Mouse (Mus musculus): Measurements from ENCODE around the gene Cav1. TPM values are rescaled to one million over a fixed set of nuclear protein-coding genes. Genes with fewer than 3 reads are reported as not detected.

Cav1 gene
- polyA plus RNA-seq, 1 experiment from 2014 or later, result 201 TPM

GRCm38 (mm10) chr6:17327216-17327615 lies 21.1 kb downstream of the Cav1 start:
- Histone ChIP-seq H3K4me2 (replicated peaks) (no peak overlapping the region), H3K4me1 (replicated peaks) (peaks cover 3% of the 10 kb centered on the region; the same call in 1 of the 2 replicates), H3K4me3 (replicated peaks) (no peak overlapping the region), H3K9me3 (no peaks in the 10 kb centered on the region), H3K9ac (no peak overlapping the region), H3K27ac (no peak overlapping the region), H3K36me3 (no peaks in the 10 kb centered on the region), H3K27me3 (replicated peaks) (no peaks in the 10 kb centered on the region)
- WGBS, result 36% methylated on average over 11 of the region's 11 CpGs
- ATAC-seq, result no peak

GRCm38 (mm10) chr6:17329801-17330200 lies 23.7 kb downstream of the Cav1 start:
- Histone ChIP-seq H3K27me3 (replicated peaks) (no peaks in the 10 kb centered on the region), H3K9me3 (no peaks in the 10 kb centered on the region), H3K27ac (no peak overlapping the region), H3K36me3 (no peaks in the 10 kb centered on the region), H3K4me2 (replicated peaks) (no peak overlapping the region), H3K4me1 (replicated peaks) (peaks cover 3% of the 10 kb centered on the region; the same call in 1 of the 2 replicates), H3K9ac (no peak overlapping the region), H3K4me3 (replicated peaks) (no peak overlapping the region)
- no peak for ATAC-seq
- WGBS, result 59% methylated on average over 3 of the region's 3 CpGs

GRCm38 (mm10) chr6:17337724-17338123 lies 31.6 kb downstream of the Cav1 start:
- H3K4me1 ChIP-seq (replicated peaks), result no peaks in the 10 kb centered on the region
- no peak overlapping the region for H3K27ac ChIP-seq
- H3K9ac ChIP-seq, result no peak overlapping the region
- no peak overlapping the region for H3K4me2 ChIP-seq (replicated peaks)
- H3K27me3 ChIP-seq (replicated peaks), result no peaks in the 10 kb centered on the region
- H3K36me3 ChIP-seq, result no peaks in the 10 kb centered on the region
- 95% methylated on average over 2 of the region's 2 CpGs for WGBS
- no peaks in the 10 kb centered on the region for H3K9me3 ChIP-seq
- no peak for ATAC-seq
- no peak overlapping the region for H3K4me3 ChIP-seq (replicated peaks)

GRCm38 (mm10) chr6:17340406-17340805 lies 34.3 kb downstream of the Cav1 start:
- H3K9me3 ChIP-seq, result no peaks in the 10 kb centered on the region
- ATAC-seq, result no peak
- 17% methylated on average over 2 of the region's 2 CpGs for WGBS
- no peak overlapping the region for H3K4me2 ChIP-seq (replicated peaks)
- no peaks in the 10 kb centered on the region for H3K4me1 ChIP-seq (replicated peaks)
- H3K9ac ChIP-seq, result no peak overlapping the region
- H3K27me3 ChIP-seq (replicated peaks), result no peaks in the 10 kb centered on the region
- no peaks in the 10 kb centered on the region for H3K36me3 ChIP-seq
- no peak overlapping the region for H3K27ac ChIP-seq
- no peak overlapping the region for H3K4me3 ChIP-seq (replicated peaks)

GRCm38 (mm10) chr6:17348011-17348410 lies 41.9 kb downstream of the Cav1 start:
- H3K4me3 ChIP-seq (replicated peaks), result no peak overlapping the region
- H3K27ac ChIP-seq, result no peak overlapping the region
- H3K4me1 ChIP-seq (replicated peaks), result no peaks in the 10 kb centered on the region
- WGBS, result 77% methylated on average over 3 of the region's 3 CpGs
- H3K9me3 ChIP-seq, result no peaks in the 10 kb centered on the region
- no peaks in the 10 kb centered on the region for H3K27me3 ChIP-seq (replicated peaks)
- no peak for ATAC-seq
- H3K9ac ChIP-seq, result no peak overlapping the region
- H3K4me2 ChIP-seq (replicated peaks), result no peak overlapping the region
- H3K36me3 ChIP-seq, result no peaks in the 10 kb centered on the region

- Histone ChIP-seq H3K27ac (no peak overlapping the region), H3K4me3 (replicated peaks) (no peak overlapping the region), H3K36me3 (no peaks in the 10 kb centered on the region), H3K27me3 (replicated peaks) (no peaks in the 10 kb centered on the region), H3K4me1 (replicated peaks) (no peaks in the 10 kb centered on the region), H3K9me3 (no peaks in the 10 kb centered on the region), H3K9ac (no peak overlapping the region), H3K4me2 (replicated peaks) (no peak overlapping the region)
- ATAC-seq, result no peak
- 86% methylated on average over 5 of the region's 5 CpGs for WGBS
Observed at GRCm38 (mm10) chr6:17350803-17351202, 44.7 kb downstream of the Cav1 start.

GRCm38 (mm10) chr6:17358896-17359690 lies 53.0 kb downstream of the Cav1 start:
- no peak overlapping the region for H3K9ac ChIP-seq
- H3K9me3 ChIP-seq, result no peaks in the 10 kb centered on the region
- WGBS, result 19% methylated on average over 6 of the region's 6 CpGs
- H3K4me3 ChIP-seq (replicated peaks), result no peak overlapping the region
- no peak overlapping the region for H3K4me2 ChIP-seq (replicated peaks)
- no peaks in the 10 kb centered on the region for H3K36me3 ChIP-seq
- H3K27me3 ChIP-seq (replicated peaks), result no peaks in the 10 kb centered on the region
- peak; percentile 68; the same call in 1 of the 2 replicates for ATAC-seq
- H3K27ac ChIP-seq, result no peak overlapping the region
- no peaks in the 10 kb centered on the region for H3K4me1 ChIP-seq (replicated peaks)

- Histone ChIP-seq H3K27me3 (replicated peaks) (no peaks in the 10 kb centered on the region), H3K9ac (no peak overlapping the region), H3K4me1 (replicated peaks) (no peaks in the 10 kb centered on the region), H3K9me3 (no peaks in the 10 kb centered on the region), H3K36me3 (no peaks in the 10 kb centered on the region), H3K4me2 (replicated peaks) (no peak overlapping the region), H3K4me3 (replicated peaks) (no peak overlapping the region), H3K27ac (no peak overlapping the region)
- 38% methylated on average over 3 of the region's 3 CpGs for WGBS
- ATAC-seq, result no peak
Observed at GRCm38 (mm10) chr6:17362771-17363170, 56.6 kb downstream of the Cav1 start.

- ATAC-seq, result no peak
- H3K4me3 ChIP-seq (replicated peaks), result no peak overlapping the region
- no peaks in the 10 kb centered on the region for H3K36me3 ChIP-seq
- H3K4me1 ChIP-seq (replicated peaks), result no peaks in the 10 kb centered on the region
- no peaks in the 10 kb centered on the region for H3K9me3 ChIP-seq
- H3K27ac ChIP-seq, result no peak overlapping the region
- H3K9ac ChIP-seq, result no peak overlapping the region
- WGBS, result 75% methylated on average over 17 of the region's 17 CpGs
- no peak overlapping the region for H3K4me2 ChIP-seq (replicated peaks)
- H3K27me3 ChIP-seq (replicated peaks), result no peaks in the 10 kb centered on the region
Observed at GRCm38 (mm10) chr6:17363446-17364179, 57.5 kb downstream of the Cav1 start.

GRCm38 (mm10) chr6:17374326-17374725 lies 68.2 kb downstream of the Cav1 start:
- no peak overlapping the region for H3K9ac ChIP-seq
- H3K4me3 ChIP-seq (replicated peaks), result no peak overlapping the region
- H3K27ac ChIP-seq, result no peak overlapping the region
- no peaks in the 10 kb centered on the region for H3K36me3 ChIP-seq
- no peaks in the 10 kb centered on the region for H3K4me1 ChIP-seq (replicated peaks)
- WGBS, result 81% methylated on average over 5 of the region's 5 CpGs
- H3K27me3 ChIP-seq (replicated peaks), result no peaks in the 10 kb centered on the region
- no peak overlapping the region for H3K4me2 ChIP-seq (replicated peaks)
- H3K9me3 ChIP-seq, result no peaks in the 10 kb centered on the region
- ATAC-seq, result no peak

GRCm38 (mm10) chr6:17377371-17377770 lies 71.2 kb downstream of the Cav1 start:
- Histone ChIP-seq H3K9me3 (no peaks in the 10 kb centered on the region), H3K4me3 (replicated peaks) (no peak overlapping the region), H3K4me2 (replicated peaks) (no peak overlapping the region), H3K27ac (no peak overlapping the region), H3K27me3 (replicated peaks) (no peaks in the 10 kb centered on the region), H3K4me1 (replicated peaks) (no peaks in the 10 kb centered on the region), H3K9ac (no peak overlapping the region), H3K36me3 (no peaks in the 10 kb centered on the region)
- WGBS, result 49% methylated on average over 2 of the region's 2 CpGs
- ATAC-seq, result no peak

- ATAC-seq, result no peak
Observed at GRCm38 (mm10) chr6:17380102-17380501, 74.0 kb downstream of the Cav1 start.

More at GRCm38 (mm10) chr6:17380102-17380501, 74.0 kb downstream of the Cav1 start:
- H3K4me1 ChIP-seq (replicated peaks), result no peaks in the 10 kb centered on the region
- 81% methylated on average over 3 of the region's 3 CpGs for WGBS
- no peak overlapping the region for H3K4me3 ChIP-seq (replicated peaks)
- H3K4me2 ChIP-seq (replicated peaks), result no peak overlapping the region
- H3K27ac ChIP-seq, result no peak overlapping the region
- no peaks in the 10 kb centered on the region for H3K9me3 ChIP-seq
- no peaks in the 10 kb centered on the region for H3K36me3 ChIP-seq
- no peaks in the 10 kb centered on the region for H3K27me3 ChIP-seq (replicated peaks)
- H3K9ac ChIP-seq, result no peak overlapping the region
